Mouse (Mus musculus): ENCODE measurements at regions not wholly inside any gene's neighbourhood (a gene's known extent, or its start where the extent isn't known, plus 50 kb on each side); places are given as distances from the start of the nearest gene placed in this dataset.

DNA sequence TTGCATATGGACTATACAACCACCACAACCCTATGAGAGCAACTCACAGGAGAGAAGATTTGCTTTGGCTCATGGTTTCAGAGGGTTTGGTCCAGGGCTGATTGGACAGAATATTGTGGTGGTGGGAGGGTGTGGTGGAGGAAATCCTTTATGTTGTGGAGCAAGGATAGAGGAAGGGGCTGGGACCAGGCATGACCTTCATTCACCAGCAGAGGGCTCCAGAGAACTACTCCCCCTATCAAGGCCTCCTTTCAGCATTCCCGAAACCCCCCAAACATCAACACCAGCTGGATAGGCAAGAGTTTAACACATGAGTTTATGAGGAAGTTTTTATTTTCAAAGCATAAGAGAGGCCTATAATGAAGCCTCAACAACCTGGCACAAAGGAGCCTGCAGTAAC lies 76.7 kb upstream of the Slc35f3 start:
- TF ChIP-seq MAFK (IDR thresholded peaks at IDR 0.05; ENCODE audit: insufficient read depth, low read depth, low read length): no peak
- TF ChIP-seq ZC3H11A (IDR thresholded peaks at IDR 0.05; ENCODE audit: borderline replicate concordance, low read depth, low read length): no peak
- TF ChIP-seq CHD2 (IDR thresholded peaks at IDR 0.05; ENCODE audit: low read depth, low read length): no peak
- TF ChIP-seq HCFC1 (IDR thresholded peaks at IDR 0.05; ENCODE audit: borderline replicate concordance, insufficient read depth, low read length): no peak
